Mouse (Mus musculus): ENCODE measurements at regions not wholly inside any gene's neighbourhood (a gene's known extent, or its start where the extent isn't known, plus 50 kb on each side); places are given as distances from the start of the nearest gene placed in this dataset.

DNA sequence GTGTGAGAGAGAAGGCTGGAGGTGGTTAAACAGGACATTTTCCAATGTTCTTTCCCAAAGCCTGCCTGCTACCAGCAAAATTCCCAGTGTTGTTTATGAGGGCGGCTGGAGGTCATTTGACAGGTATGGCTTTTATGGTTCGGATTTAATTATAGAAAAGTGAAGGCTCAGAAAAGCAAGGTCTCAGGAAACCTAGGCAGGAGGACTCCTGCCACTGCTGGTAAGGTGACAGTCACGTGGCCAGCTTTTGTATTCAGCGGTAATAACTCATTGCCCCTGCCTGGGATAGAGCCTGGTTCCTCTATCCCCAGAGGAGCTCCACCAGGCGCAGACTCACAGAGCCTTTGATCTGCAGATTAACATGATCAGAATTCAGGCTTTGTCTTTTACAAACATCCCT, 235.2 kb upstream of the Hnrnpa3 start:
- TF ChIP-seq POLR2A (IDR thresholded peaks at IDR 0.05; ENCODE audit: low read depth, low read length) (no peak), USF1 (IDR thresholded peaks at IDR 0.05; ENCODE audit: low read depth, low read length) (no peak), CTCF (conservative IDR thresholded peaks at IDR 0.05 in 1 of 2, IDR thresholded peaks at IDR 0.05 in 1 of 2; ENCODE audit: low read depth in 2 of 2, low read length in 2 of 2) (no peak), EP300 (IDR thresholded peaks at IDR 0.05; ENCODE audit: low read length) (no peak), TCF12 (IDR thresholded peaks at IDR 0.05; ENCODE audit: low read depth, low read length) (no peak), GABPA (IDR thresholded peaks at IDR 0.05; ENCODE audit: insufficient replicate concordance, low read depth, low read length) (no peak), ZC3H11A (IDR thresholded peaks at IDR 0.05; ENCODE audit: low read depth, low read length) (no peak), ZKSCAN1 (IDR thresholded peaks at IDR 0.05; ENCODE audit: borderline replicate concordance, low read depth, low read length) (no peak)
